Mouse (Mus musculus) mammary gland, adult 2 months (tissue): ENCODE measurements around the gene Paqr8. TPM values are rescaled to one million over a fixed set of nuclear protein-coding genes. Genes with fewer than 3 reads are reported as not detected.

Source experiments
- polyA plus RNA-seq: library from polyadenylated mRNA; depleted of rRNA; stranded (reverse); fragments of >200 nt; gene quantifications from 2 replicates; pipeline ENCODE4 v1.2.3, GENCODE M21; 2012; ENCODE audit warnings: low replicate concordance; rRNA removed

Gene Paqr8
- 4.6 and 6.2 TPM in 2 replicates for polyA plus RNA-seq

DNA sequence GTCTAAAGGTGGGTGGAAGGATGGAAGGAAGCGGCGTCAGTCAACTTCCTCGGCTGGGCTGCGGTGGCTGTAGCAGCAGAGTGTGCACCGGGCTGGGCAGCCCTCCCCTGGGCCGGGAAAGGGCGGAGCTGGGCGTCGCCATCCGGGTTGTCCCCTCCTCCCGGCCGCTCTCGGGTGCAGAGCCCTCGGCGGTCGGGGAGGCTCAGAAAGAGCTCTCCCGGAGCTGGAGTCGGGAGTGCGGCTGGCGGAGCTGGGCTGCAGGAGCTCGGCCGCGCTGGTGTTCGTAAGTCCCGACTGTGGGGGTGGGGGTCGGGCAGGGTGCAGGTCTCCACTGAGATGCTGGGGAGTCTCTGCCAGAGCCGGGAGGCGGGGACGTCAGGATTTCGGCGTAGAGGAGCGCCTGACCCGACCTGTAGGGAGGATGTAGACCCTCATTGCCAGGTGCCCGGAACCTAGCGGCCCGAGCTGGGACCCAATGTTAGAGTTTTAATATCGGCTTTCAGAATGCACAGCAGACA is at the start of gene Paqr8:
TSS of gene Paqr8 (plus strand) at position 203 of the 518 bp plus-strand sequence.

DNA sequence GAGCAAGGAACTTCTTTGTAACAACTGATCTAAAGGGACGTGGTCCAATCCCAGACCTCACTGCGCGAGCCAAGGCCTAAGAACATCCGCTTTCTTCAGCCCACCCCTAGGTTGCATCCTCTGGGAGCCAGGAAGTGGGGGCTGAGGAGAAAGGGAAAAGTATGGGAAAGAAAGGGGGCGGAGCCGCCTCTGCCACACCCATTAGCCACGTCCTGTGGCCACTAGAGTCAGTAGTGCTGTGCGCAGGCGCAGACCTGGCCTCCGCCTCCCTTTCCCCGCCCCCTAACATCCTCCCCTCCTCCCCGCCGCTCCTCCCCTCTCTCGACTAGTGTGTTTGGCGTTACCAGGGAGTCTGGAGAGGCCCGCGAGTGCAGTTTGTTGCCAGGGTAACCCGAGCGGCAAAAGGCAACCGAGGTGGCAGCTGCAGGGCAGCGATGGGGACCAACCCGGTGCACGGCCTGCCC is 60.9 kb downstream of the Paqr8 start, which contains the start of gene Efhc1:
TSS of gene Efhc1 (plus strand) at position 327 of the 464 bp plus-strand sequence.

Other genes with a start within 250 kb of the Paqr8 start
- gene Il17a, start 159.7 kb upstream of the Paqr8 start, polyA plus RNA-seq = not detected in 2 replicates
- gene Il17f, start 100.0 kb upstream of the Paqr8 start, polyA plus RNA-seq = not detected in 2 replicates
- gene Mcm3, start 70.3 kb upstream of the Paqr8 start, polyA plus RNA-seq = 9.5 and 11.4 TPM in 2 replicates
- 1.6 and 3.2 TPM in 2 replicates for gene Efhc1, start 61.0 kb downstream of the Paqr8 start, polyA plus RNA-seq
- 7.7 and 13.2 TPM in 2 replicates for gene Tram2, start 188.6 kb downstream of the Paqr8 start, polyA plus RNA-seq